Mouse (Mus musculus): ENCODE results near the gene Fbxl7. TPM values are rescaled to one million over a fixed set of nuclear protein-coding genes. Genes with fewer than 3 reads are reported as not detected.

Fbxl7 gene
- polyA plus RNA-seq, 2 experiments, result 0.56 to 0.57 TPM

- no peaks in the 10 kb centered on the region for H3K9me3 ChIP-seq (ENCODE audit: control insufficient read depth, low read length)
- no peak overlapping the region for H3K4me2 ChIP-seq (ENCODE audit: low read depth)
- H3K36me3 ChIP-seq (replicated peaks; ENCODE audit: control insufficient read depth, insufficient read depth, low read depth), result no peaks in the 10 kb centered on the region
- WGBS (ENCODE audit: insufficient replicate concordance), result 55% methylated on average over 6 of the region's 6 CpGs
- H3K4me1 ChIP-seq (replicated peaks; ENCODE audit: control insufficient read depth in 2 of 2, insufficient read depth in 2 of 2, low read length in 1 of 2), result no peaks in the 10 kb centered on the region
- H3K27ac ChIP-seq, result no peak overlapping the region
- H3K9ac ChIP-seq (replicated peaks), result no peak overlapping the region
- no peak overlapping the region for H3K4me3 ChIP-seq (ENCODE audit: insufficient read depth in 1 of 2, low read depth in 2 of 2, low read length in 2 of 2)
- TF ChIP-seq EP300 (IDR thresholded peaks at IDR 0.05; ENCODE audit: low read depth) (no peak), CTCF (IDR thresholded peaks at IDR 0.05; ENCODE audit: low read depth) (no peak)
- ATAC-seq (ENCODE audit: insufficient read depth) (no peak), DNase-seq (ENCODE audit: low read depth in 3 of 3, low spot score in 3 of 3) (no peak)
- no peaks in the 10 kb centered on the region for H3K27me3 ChIP-seq (ENCODE audit: control insufficient read depth, insufficient read depth, low read length)
Measured at GRCm38 (mm10) chr15:26703156-26703840, 192.1 kb downstream of the Fbxl7 start.

GRCm38 (mm10) chr15:26701949-26702675 is 193.3 kb downstream of the Fbxl7 start:
- DNase-seq (ENCODE audit: low read depth in 3 of 3, low spot score in 3 of 3) (no peak), ATAC-seq (ENCODE audit: insufficient read depth) (no peak)
- Histone ChIP-seq H3K27me3 (ENCODE audit: control insufficient read depth, insufficient read depth, low read length) (no peaks in the 10 kb centered on the region), H3K36me3 (replicated peaks; ENCODE audit: control insufficient read depth, insufficient read depth, low read depth) (no peaks in the 10 kb centered on the region), H3K4me1 (replicated peaks; ENCODE audit: control insufficient read depth in 2 of 2, insufficient read depth in 2 of 2, low read length in 1 of 2) (no peaks in the 10 kb centered on the region), H3K9ac (replicated peaks) (no peak overlapping the region), H3K27ac (no peak overlapping the region), H3K4me3 (ENCODE audit: insufficient read depth in 1 of 2, low read depth in 2 of 2, low read length in 2 of 2) (no peak overlapping the region), H3K4me2 (ENCODE audit: low read depth) (no peak overlapping the region), H3K9me3 (ENCODE audit: control insufficient read depth, low read length) (no peaks in the 10 kb centered on the region)
- no peak for TF ChIP-seq EP300 (IDR thresholded peaks at IDR 0.05; ENCODE audit: low read depth)
- TF ChIP-seq CTCF (IDR thresholded peaks at IDR 0.05; ENCODE audit: low read depth), result no peak
- WGBS (ENCODE audit: insufficient replicate concordance), result 50% methylated on average over 5 of the region's 5 CpGs

- no peak overlapping the region for H3K4me3 ChIP-seq (ENCODE audit: insufficient read depth in 1 of 2, low read depth in 2 of 2, low read length in 2 of 2)
- ATAC-seq (ENCODE audit: insufficient read depth) (no peak), DNase-seq (ENCODE audit: low read depth in 3 of 3, low spot score in 3 of 3) (no peak)
- H3K4me1 ChIP-seq (replicated peaks; ENCODE audit: control insufficient read depth in 2 of 2, insufficient read depth in 2 of 2, low read length in 1 of 2), result no peaks in the 10 kb centered on the region
- H3K27ac ChIP-seq, result no peak overlapping the region
- 54% methylated on average over 3 of the region's 3 CpGs for WGBS (ENCODE audit: insufficient replicate concordance)
- no peak overlapping the region for H3K9ac ChIP-seq (replicated peaks)
- no peaks in the 10 kb centered on the region for H3K27me3 ChIP-seq (ENCODE audit: control insufficient read depth, insufficient read depth, low read length)
- H3K9me3 ChIP-seq (ENCODE audit: control insufficient read depth, low read length), result no peaks in the 10 kb centered on the region
- no peak for TF ChIP-seq EP300 (IDR thresholded peaks at IDR 0.05; ENCODE audit: low read depth)
- TF ChIP-seq CTCF (IDR thresholded peaks at IDR 0.05; ENCODE audit: low read depth), result no peak
- H3K36me3 ChIP-seq (replicated peaks; ENCODE audit: control insufficient read depth, insufficient read depth, low read depth), result no peaks in the 10 kb centered on the region
- H3K4me2 ChIP-seq (ENCODE audit: low read depth), result no peak overlapping the region
Measured at GRCm38 (mm10) chr15:26693075-26693474, 202.3 kb downstream of the Fbxl7 start.

- Histone ChIP-seq H3K27ac (no peak overlapping the region), H3K36me3 (replicated peaks; ENCODE audit: control insufficient read depth, insufficient read depth, low read depth) (no peaks in the 10 kb centered on the region), H3K9me3 (ENCODE audit: control insufficient read depth, low read length) (no peaks in the 10 kb centered on the region), H3K4me2 (ENCODE audit: low read depth) (no peak overlapping the region), H3K9ac (replicated peaks) (no peak overlapping the region), H3K4me1 (replicated peaks; ENCODE audit: control insufficient read depth in 2 of 2, insufficient read depth in 2 of 2, low read length in 1 of 2) (no peaks in the 10 kb centered on the region), H3K27me3 (ENCODE audit: control insufficient read depth, insufficient read depth, low read length) (no peaks in the 10 kb centered on the region), H3K4me3 (ENCODE audit: insufficient read depth in 1 of 2, low read depth in 2 of 2, low read length in 2 of 2) (no peak overlapping the region)
- WGBS (ENCODE audit: insufficient replicate concordance), result 57% methylated on average over 10 of the region's 10 CpGs
- TF ChIP-seq EP300 (IDR thresholded peaks at IDR 0.05; ENCODE audit: low read depth), result no peak
- no peak for TF ChIP-seq CTCF (IDR thresholded peaks at IDR 0.05; ENCODE audit: low read depth)
- no peak for ATAC-seq (ENCODE audit: insufficient read depth)
- no peak for DNase-seq (ENCODE audit: low read depth in 3 of 3, low spot score in 3 of 3)
Measured at GRCm38 (mm10) chr15:26688472-26689104, 206.8 kb downstream of the Fbxl7 start.

- no peaks in the 10 kb centered on the region for H3K9me3 ChIP-seq (ENCODE audit: control insufficient read depth, low read length)
- WGBS (ENCODE audit: insufficient replicate concordance), result 65% methylated on average over 7 of the region's 7 CpGs
- no peaks in the 10 kb centered on the region for H3K4me1 ChIP-seq (replicated peaks; ENCODE audit: control insufficient read depth in 2 of 2, insufficient read depth in 2 of 2, low read length in 1 of 2)
- no peaks in the 10 kb centered on the region for H3K27me3 ChIP-seq (ENCODE audit: control insufficient read depth, insufficient read depth, low read length)
- no peak overlapping the region for H3K27ac ChIP-seq
- H3K4me2 ChIP-seq (ENCODE audit: low read depth), result no peak overlapping the region
- H3K36me3 ChIP-seq (replicated peaks; ENCODE audit: control insufficient read depth, insufficient read depth, low read depth), result no peaks in the 10 kb centered on the region
- DNase-seq (ENCODE audit: low read depth in 3 of 3, low spot score in 3 of 3) (no peak), ATAC-seq (ENCODE audit: insufficient read depth) (no peak)
- no peak overlapping the region for H3K4me3 ChIP-seq (ENCODE audit: insufficient read depth in 1 of 2, low read depth in 2 of 2, low read length in 2 of 2)
- H3K9ac ChIP-seq (replicated peaks), result no peak overlapping the region
- TF ChIP-seq CTCF (IDR thresholded peaks at IDR 0.05; ENCODE audit: low read depth) (no peak), EP300 (IDR thresholded peaks at IDR 0.05; ENCODE audit: low read depth) (no peak)
Measured at GRCm38 (mm10) chr15:26687729-26688128, 207.7 kb downstream of the Fbxl7 start.

All from liver, embryonic 14.5 days (tissue).